Mouse (Mus musculus): Measurements from ENCODE around the gene Ltbp3. TPM values are rescaled to one million over a fixed set of nuclear protein-coding genes. Genes with fewer than 3 reads are reported as not detected.

Gene Ltbp3
- total RNA-seq, 2 experiments from 2014 or later = 45.7 to 49.6 TPM

DNA sequence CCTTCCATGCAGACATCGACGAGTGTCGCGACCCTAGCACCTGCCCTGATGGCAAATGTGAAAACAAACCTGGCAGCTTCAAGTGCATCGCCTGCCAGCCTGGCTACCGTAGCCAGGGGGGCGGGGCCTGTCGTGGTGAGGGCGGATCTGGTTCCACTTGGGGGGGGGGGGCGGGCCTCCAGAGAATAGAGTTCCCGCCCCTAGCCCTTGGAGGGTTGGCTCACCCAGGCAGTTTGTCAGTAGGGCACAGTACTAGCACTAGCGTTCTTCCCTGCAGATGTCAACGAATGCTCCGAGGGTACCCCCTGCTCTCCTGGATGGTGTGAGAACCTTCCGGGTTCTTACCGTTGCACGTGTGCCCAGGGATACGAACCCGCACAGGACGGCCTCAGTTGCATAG lies 11.0 kb downstream of the Ltbp3 start:
- DNase-seq = no peak

DNA sequence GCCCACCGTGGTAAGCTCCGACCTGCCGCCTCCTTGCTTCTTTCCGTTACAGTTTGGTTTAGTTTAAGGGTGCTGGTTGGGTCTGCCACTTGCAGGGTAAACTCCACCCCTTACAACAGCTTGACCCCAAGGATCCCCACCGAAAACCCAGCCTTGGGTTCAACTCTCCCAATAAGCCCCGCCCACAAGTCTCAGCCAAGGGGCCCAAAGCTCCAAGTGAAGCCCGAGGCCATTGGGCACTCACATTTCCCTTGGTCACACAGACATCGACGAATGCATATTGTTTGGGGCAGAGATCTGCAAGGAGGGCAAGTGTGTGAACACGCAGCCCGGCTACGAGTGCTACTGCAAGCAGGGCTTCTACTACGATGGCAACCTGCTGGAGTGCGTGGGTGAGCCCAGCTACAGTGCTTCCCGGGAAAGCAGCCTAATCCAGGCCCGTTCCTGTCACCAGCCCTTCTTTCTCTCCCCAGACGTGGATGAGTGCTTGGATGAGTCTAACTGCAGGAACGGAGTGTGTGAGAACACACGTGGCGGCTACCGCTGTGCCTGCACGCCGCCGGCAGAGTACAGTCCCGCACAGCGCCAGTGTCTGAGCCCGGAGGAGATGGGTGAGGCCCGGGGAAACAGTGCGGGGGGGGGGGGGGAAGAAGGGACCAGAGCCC lies 15.7 kb downstream of the Ltbp3 start:
- no peak for DNase-seq

DNA sequence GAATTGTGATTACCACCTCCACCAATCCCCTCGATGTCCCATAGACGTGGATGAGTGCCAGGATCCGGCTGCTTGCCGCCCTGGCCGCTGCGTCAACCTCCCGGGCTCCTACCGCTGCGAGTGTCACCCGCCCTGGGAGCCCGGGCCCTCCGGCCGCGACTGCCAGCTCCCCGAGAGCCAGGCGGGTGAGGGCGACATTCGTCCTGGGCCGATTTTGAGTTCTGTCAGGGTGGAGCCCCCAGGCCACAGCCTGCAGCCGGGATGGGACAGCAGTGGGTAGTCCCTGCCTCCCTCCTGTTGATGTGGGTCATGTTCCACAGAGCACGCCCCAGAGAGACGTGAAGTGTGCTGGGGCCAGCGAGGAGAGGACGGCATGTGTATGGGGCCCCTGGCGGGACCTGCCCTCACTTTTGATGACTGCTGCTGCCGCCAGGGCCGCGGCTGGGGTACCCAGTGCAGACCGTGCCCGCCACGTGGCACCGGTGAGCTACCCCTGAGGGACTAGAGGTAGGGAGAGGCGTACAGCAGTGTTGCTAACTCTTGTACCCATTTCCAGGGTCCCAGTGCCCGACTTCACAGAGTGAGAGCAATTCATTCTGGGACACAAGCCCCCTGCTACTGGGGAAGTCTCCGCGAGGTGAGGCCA lies 16.4 kb downstream of the Ltbp3 start:
- no peak for DNase-seq

DNA sequence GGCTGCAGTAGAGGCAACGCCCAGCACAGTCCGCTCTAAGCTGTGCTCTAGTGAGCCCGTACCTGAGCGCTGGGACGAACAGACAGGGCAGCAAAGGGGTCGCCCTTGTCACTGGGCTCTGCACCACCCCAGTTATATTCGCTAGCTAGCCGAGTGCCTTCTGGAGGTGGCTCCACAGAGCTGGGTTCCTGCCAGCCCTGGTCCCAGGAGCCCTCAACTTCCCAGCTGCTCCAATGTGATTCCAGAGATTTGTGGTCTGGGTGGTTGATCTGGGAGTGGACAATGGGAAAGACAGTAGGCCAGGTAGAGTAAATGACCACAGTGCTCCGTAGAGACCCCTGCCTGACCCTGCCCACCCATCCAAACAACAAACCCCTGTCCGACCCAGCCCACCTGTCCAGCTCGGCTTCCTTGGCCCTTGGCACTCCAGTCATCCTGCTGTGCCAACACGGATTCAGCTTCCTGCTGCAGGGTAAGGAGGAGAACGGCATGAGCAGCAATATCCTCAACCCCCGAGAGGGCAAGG lies 18.2 kb downstream of the Ltbp3 start:
- no peak for DNase-seq

DNA sequence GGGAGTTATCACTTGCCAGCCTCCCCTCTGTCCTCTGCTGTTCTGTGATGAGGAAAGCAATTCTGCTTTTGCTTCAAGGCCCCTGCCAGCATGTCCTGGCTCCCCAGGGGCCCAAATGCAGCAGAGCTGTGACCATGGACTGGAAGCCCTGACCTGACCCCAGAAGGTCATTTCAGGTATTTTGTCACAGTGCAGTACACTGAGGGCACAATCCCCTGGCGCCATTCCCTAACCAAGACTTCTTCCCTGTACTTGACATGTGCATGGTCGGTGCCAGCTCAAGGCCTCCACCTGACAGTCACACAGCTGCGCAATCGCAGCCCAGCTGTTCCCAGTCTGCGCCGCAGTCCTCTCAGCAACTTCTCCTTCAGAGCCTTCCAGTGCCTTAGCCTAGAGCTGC lies 22.5 kb downstream of the Ltbp3 start:
- no peak for DNase-seq

DNA sequence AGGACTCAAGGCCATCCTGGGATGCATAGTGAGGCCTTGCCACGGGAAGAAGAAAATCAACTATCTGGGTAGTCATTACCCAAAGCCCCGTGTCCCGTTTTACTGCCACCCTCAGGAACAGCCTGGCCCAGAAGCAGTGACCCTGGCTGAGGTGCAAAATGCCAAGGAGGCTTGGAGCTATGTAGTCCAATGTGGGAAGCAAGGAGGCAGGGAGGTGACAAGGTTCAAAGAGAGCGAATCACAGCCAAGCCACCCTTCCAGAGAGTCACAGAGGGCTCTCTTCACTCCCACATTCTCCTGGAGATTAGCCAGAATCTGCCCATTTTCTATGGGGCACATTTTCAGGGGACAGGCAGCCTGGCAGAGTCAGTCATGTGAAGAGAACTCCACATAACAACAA lies 26.6 kb downstream of the Ltbp3 start:
- DNase-seq = no peak

DNA sequence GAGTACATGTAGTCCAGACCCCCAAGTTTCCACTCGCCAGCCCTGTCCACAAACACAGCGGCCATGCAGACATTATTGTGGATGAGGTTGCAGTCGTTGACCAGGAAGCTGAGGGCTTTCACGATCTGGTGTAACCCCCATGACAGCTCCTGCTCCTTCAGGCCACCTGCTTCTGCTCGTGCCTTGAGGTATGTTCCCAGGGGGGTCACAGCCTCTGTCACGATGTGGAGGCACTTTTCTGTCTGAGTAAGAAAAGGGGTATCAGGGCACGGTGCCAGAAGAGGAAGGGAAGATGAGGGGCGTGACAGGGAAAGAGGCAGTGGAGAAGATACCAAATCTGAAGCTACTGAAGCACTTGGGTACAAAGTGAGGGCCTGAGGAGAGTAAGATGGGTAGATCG lies 29.6 kb downstream of the Ltbp3 start:
- DNase-seq = no peak

DNA sequence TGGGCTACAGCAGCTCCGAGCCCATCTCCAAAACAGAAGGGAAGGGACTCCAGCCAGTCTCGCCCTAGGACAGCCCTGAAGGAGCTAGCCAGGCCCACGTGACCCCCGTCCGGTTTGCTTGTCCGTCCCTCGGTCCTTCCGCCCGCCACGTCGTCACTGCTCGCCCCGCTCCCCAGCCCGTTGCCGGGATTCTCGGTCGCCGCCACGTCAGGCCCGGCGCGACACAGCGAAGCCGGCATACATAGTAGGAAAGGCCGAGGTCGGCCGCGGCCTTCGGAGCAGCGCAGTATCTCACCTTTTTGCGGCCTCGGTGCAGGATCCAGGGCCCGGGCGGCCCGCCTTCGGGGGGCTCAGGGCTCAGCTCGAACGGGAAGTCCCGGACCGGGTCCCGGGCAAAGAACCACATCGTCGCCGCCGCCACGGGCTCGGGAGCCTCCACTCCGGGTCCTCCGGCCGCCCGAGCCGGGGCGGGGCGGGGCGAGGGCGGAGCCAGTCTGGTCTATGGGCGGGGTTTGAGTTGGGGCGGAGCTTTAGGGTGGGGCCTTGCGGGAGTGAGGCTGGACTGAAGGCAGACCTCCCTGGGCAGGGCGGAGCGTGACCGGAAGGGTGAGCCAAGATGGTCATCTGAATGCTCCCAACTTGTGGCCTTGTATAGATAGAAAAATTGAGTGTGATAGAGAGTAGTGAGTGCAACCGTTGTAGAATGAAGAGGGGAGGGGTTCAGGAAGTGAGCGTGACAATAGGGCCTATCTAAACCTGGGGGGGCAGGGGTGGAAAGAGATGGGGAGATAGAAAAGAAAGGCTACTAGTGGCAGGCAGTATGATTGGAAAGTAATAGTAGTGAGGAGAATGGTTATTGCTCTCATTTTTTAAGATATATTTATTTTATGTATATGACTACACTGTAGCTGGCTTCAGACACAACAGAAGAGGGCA lies 30.5 kb downstream of the Ltbp3 start, which contains the start of gene Scyl1:
TSS of gene Scyl1 (minus strand) at position 495 of the 936 bp plus-strand sequence.
- DNase-seq = peak; percentile 96

DNA sequence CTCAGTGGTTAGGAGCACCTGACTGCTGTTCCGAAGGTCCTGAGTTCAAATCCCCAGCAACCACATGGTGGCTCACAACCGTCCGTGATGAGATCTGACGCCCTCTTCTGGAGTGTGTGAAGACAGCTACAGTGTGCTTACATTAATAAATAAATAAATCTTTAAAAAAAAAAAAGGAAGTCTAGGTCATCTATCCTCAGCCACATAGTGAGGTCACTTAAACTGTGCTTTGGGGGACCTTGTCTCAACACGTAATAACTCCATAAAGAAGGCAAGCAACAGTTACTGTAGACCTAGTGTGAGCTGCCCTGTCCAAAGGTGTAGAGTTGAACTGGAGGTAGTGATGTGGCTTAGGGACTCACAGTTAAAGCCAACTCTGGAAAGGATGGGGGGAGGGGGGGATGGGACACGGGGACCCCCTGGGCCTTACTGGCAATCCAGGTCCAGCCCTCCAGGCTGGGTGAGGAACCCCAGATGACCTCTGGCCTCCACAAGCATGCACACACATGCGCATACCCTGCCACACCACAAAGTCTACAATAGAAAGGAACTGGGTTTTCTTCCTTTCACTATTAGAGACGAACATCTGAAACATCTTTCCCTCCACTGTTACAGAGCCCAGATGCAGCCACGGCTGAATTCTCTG lies 36.8 kb downstream of the Ltbp3 start:
- DNase-seq = no peak

DNA sequence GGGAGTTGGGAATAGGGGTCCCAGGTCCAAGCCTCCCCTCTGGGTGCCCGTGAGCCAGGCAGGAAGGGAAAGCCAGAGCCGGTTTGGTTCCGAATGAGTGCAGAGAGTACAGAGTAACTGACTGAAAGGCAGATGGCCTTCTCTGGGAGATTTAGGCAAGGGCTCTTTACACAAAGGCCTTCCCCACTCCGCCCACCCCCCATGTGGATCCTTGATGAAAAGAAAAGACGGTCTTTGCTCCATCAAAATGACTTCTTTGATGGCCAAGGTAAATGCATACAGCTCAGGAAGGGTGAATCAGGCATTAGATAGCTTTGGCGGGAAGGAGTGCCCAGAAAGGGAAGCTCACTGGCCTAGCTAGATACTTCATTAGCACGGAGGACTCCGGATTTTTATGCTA lies 37.6 kb downstream of the Ltbp3 start:
- no peak for DNase-seq

DNA sequence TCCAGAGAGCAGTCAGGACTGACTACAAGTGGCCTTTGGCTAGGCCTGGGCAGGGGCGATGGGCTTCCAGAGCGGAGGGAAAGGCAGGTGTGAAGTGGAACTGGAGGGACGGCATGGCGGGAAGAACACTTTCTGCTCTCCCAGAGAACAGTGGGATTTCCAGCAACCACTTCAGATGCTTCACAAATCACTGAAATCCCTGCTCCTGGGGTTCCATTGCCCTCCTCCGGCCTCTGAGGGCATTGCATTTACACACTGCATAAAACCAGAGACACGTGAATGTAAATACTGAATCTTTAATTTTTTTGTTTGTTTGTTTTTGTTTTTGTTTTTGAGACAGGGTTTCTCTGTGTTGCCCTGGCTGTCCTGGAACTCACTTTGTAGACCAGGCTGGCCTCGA lies 39.5 kb downstream of the Ltbp3 start:
- no peak for DNase-seq

DNA sequence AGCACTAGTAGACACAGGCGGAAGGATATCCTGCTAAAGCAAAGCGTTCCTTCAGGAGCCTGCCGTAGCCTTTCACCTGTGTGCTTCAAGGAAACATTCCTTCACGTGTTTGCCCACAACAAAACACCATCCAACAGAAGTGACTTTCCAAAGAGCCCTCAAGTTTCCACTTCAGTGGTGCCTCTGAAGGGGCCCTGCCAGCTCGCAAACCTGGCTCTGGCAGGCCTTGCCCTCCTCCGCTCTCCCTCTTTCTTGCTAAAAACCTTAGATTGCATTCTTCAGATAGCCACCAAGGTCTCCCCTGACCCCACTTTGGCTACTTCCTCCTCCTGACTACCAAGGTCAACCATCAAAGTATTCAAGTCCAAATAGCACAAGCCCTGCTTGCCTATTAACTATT lies 40.8 kb downstream of the Ltbp3 start:
- DNase-seq = no peak

DNA sequence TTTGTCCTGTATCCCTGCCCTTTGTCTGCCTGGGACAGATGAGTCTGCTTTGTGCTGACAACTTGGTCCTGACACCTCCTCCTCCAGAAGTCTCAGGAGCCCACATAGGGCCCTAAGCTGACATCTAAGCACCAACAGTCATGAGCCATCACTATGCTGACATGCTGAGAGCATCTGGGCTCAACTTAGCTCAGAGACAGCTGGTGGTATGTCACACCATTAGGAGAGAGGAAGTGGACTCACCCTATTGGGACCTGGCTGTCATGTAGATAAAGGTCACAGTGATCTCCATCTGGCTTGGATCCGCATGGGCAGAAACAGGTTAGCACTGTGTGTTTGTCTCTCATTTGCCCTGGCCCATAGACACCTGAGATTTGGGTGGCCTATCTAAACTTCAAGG lies 41.4 kb downstream of the Ltbp3 start:
- DNase-seq = no peak

DNA sequence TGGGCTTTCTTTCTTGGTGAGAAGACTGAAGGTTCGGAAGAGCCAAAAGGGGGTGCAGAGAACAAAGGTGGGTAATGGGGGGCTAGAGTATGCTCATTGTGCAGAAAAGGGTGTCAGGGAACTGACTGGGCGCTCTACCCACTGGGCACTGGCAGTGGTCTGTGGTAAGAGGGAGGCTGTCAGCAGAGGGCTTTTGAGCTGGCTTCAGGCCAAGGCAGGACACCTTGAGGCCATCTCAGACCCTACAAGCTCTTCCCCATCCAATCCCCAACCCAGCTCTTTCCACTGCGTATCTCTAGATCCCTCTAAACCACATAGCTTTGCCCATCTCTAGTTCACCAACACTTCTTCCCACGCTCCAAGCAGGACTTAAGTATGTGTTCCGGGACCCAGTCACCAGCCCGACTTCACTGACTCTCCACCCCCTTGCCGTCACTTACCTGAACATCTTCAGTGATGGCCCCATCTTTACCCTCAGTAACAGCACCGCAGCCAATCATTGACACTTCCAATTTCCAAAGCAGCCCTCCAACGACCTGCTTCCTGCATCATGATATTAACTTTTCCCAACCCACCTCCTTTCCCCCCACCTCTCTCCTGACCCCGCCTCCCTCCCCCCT lies 44.4 kb downstream of the Ltbp3 start:
- no peak for DNase-seq

DNA sequence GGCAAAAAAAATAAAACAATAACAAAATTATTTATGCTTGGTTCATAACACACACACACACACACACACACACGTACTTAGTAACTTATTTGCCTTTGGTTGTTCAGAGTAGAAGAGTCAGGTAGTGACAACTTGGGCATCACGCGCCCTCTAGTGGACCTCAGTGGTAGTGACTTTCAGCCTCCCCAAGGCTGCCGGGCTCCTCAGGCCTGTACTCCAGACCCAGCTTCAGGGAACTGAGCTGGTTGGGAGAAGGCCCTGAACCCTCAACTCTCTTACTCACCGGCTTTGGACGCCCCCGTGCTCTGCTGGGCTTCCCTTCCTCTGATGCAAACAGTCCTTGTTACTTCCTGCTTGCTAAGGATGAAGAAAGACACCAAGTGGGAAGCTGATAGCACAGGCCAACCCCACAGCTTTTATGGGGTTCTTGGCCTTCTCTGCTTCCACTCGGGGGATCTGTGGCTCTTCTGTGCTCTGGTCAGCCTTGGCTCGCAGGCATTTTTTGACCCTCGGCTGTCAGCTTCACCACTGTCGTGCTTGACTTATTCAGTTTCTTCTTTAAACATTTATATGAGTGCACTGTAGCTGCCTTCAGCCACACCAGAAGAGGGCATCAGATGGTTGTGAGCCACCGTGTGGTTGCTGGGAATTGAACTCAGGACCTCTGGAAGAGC lies 45.9 kb downstream of the Ltbp3 start:
- peak; percentile 84 for DNase-seq

DNA sequence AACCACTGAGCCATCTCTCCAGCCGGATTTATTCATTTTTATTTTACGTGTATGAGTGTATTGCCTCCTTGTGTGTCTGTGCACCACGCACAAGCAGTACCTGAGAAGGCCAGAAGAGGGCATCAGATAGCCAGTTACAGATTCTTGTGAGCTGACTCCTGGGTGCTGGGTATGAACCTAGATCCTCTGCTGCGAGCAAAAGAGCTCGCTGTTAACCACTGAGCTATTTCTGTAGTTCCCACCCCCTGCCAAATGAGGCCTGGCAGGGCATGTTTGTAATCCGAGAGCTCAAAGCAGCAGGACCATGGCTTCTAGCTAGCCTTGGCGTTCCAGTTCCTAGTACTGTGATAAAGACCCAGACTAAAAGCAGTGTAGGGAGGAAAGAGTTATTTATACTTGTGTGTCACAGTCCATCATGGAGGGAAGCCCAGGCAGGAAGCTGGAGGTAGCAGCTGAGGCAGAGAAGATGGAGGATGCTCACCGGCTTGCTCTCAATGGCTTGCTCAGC lies 46.5 kb downstream of the Ltbp3 start:
- DNase-seq = peak; percentile 88

DNA sequence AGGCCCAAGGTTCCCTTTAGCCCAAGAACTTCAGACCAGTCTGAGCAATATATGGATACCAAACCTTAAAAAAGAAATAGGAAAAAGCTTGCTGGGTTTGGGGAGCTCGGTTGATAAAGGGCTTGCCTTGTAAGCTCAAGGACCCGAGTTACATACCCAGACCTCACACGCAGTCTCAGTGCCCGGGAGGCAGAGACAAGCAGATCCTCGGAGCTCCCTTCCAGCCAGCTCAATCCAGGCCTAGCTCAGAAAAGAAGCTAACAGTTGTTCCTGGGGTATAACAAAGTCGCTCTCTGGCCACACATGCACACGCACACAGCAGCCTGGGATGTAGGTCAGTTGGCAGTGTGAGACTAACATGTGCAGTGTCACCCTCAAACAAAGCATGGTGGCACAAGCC lies 47.2 kb downstream of the Ltbp3 start:
- no peak for DNase-seq

DNA sequence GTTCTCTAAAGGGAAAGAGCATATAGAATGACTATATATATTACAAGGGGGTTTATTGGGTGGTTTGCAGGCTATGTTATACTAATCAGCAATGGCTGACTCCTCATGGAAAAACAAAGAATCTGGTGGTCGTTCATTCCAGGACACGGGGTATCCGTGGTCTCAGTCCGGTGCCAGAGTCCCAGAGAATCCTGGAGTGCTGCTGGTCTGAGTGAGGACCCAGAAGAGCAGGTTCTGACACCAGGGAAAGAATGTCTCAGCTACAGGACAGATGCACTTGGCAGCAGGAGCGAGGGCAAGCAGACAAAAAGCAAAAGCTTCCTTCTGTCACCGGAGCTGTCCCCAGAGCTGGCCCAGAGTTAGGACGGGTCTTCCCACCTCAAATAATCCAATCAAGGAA lies 47.9 kb downstream of the Ltbp3 start:
- DNase-seq = no peak

DNA sequence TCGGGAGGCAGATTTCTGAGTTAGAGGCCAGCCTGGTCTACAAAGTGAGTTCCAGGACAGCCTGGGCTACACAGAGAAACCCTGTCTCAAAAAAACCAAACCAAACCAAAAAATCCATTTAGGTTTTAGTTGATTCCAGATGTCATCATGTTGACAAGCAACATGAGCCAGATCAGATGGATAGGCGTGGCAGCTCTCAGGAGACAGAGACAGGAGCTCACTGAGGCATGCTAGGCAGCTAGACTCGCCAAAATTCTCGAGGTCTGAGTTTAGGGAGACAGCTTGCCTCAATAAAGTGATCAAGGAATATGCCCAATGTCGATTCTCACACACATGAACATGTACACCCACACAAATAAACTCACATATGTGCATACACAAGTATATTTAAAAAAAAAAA lies 48.4 kb downstream of the Ltbp3 start:
- no peak for DNase-seq

DNA sequence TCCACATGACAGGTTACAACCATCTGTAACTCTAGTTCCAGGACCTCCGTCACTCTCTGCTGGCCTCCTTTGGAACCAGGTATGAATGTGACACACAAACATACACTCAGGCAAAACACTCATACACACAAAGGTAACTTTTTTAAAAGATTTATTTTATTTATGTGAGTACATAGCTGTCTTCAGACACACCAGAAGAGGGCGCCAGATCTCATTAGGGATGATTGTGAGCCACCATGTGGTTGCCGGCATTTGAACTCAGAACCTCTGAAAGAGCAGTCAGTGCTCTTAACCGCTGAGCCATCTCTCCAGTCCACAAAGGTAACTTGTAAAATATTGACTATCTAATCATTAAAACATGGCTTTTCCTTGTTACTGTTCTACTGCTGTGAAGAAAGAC lies 50.6 kb downstream of the Ltbp3 start:
- DNase-seq = no peak

DNA sequence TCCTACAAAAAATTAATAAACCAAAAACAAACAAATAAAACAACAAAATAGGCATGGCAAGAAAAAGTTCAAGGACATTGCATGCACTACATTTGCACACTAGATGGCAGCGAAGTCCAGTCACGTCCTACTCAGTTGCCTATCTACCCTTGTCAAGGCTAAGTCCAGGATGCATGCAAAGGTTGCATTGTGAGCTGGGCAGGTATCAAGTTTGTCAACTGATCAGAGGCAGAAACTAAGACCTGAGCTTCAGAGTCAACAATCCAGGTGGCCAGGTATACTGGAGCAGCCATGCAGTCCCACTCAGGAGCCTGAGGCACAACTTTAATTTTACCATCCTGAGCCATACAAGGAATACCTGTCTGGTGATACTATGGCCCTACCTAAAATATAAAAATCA lies 52.4 kb downstream of the Ltbp3 start:
- DNase-seq = no peak

Measured in gastrocnemius, postnatal 25 days (tissue).